Mouse (Mus musculus): ENCODE results near the gene Lsm7. TPM values are rescaled to one million over a fixed set of nuclear protein-coding genes. Genes with fewer than 3 reads are reported as not detected.

Lsm7 gene
- polyA plus RNA-seq, 2 experiments = 371 to 417 TPM

- Histone ChIP-seq H3K4me2 (replicated peaks; ENCODE audit: low read depth, low read length, severe bottlenecking) (no peak overlapping the region), H3K9me3 (ENCODE audit: control insufficient read depth, low read length) (no peaks in the 10 kb centered on the region), H3K4me1 (ENCODE audit: control insufficient read depth, insufficient read depth, low read length) (no peaks in the 10 kb centered on the region), H3K36me3 (ENCODE audit: control insufficient read depth, insufficient read depth, low read length) (no peaks in the 10 kb centered on the region), H3K9ac (ENCODE audit: low read depth, low read length, severe bottlenecking) (no peak overlapping the region), H3K4me3 (replicated peaks; ENCODE audit: low read length) (no peak overlapping the region), H3K27ac (replicated peaks; ENCODE audit: low read depth, low read length) (no peak overlapping the region), H3K27me3 (ENCODE audit: control insufficient read depth, insufficient read depth, low read length) (no peaks in the 10 kb centered on the region)
- ATAC-seq (ENCODE audit: low FRiP score, low read depth) = no peak
- no peak for TF ChIP-seq POLR2A (IDR thresholded peaks at IDR 0.05; ENCODE audit: borderline replicate concordance, extremely low read depth, insufficient read depth, insufficient read length)
- 30% methylated on average over 10 of the region's 10 CpGs for WGBS
- DNase-seq (ENCODE audit: low spot score) = no peak
Measured at GRCm38 (mm10) chr10:80881301-80881700, 26.3 kb upstream of the Lsm7 start.

DNA sequence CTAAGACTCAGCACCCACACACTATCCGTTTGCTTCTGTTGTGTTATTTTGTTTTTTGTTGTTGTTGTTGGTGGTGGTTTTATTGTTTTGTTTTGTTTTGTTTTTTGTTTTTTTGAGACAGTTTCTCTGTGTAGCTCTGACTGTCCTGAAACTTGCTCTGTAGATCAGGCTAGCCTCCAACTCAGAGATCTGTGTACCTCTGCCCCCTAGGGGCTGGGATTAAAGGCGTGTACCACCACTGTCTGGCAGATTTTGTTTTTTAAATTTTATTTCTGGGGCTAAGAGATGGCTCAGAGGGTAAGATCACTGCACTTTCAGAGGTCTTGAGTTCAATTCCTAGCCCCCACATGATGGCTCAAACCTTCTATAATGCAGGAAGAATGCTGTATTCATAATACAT is 25.9 kb upstream of the Lsm7 start:
- Histone ChIP-seq H3K27ac (replicated peaks; ENCODE audit: low read depth, low read length) (no peak overlapping the region), H3K9me3 (ENCODE audit: control insufficient read depth, low read length) (no peaks in the 10 kb centered on the region), H3K9ac (ENCODE audit: low read depth, low read length, severe bottlenecking) (no peak overlapping the region), H3K27me3 (ENCODE audit: control insufficient read depth, insufficient read depth, low read length) (no peaks in the 10 kb centered on the region), H3K4me3 (replicated peaks; ENCODE audit: low read length) (no peak overlapping the region), H3K4me1 (ENCODE audit: control insufficient read depth, insufficient read depth, low read length) (no peaks in the 10 kb centered on the region), H3K36me3 (ENCODE audit: control insufficient read depth, insufficient read depth, low read length) (no peaks in the 10 kb centered on the region), H3K4me2 (replicated peaks; ENCODE audit: low read depth, low read length, severe bottlenecking) (no peak overlapping the region)
- WGBS = 74% methylated on average over 2 of the region's 2 CpGs
- ATAC-seq (ENCODE audit: low FRiP score, low read depth) (no peak), DNase-seq (ENCODE audit: low spot score) (no peak)
- TF ChIP-seq POLR2A (IDR thresholded peaks at IDR 0.05; ENCODE audit: borderline replicate concordance, extremely low read depth, insufficient read depth, insufficient read length) = no peak

GRCm38 (mm10) chr10:80880131-80880641 is 25.2 kb upstream of the Lsm7 start:
- ATAC-seq (ENCODE audit: low FRiP score, low read depth) (no peak; the same call in 1 of the 2 replicates), DNase-seq (ENCODE audit: low spot score) (peak; percentile 74)
- H3K4me3 ChIP-seq (replicated peaks; ENCODE audit: low read length) = no peak overlapping the region
- H3K36me3 ChIP-seq (ENCODE audit: control insufficient read depth, insufficient read depth, low read length) = no peaks in the 10 kb centered on the region
- no peaks in the 10 kb centered on the region for H3K9me3 ChIP-seq (ENCODE audit: control insufficient read depth, low read length)
- TF ChIP-seq POLR2A (IDR thresholded peaks at IDR 0.05; ENCODE audit: borderline replicate concordance, extremely low read depth, insufficient read depth, insufficient read length) = no peak
- H3K9ac ChIP-seq (ENCODE audit: low read depth, low read length, severe bottlenecking) = no peak overlapping the region
- no peak overlapping the region for H3K27ac ChIP-seq (replicated peaks; ENCODE audit: low read depth, low read length)
- no peaks in the 10 kb centered on the region for H3K4me1 ChIP-seq (ENCODE audit: control insufficient read depth, insufficient read depth, low read length)
- H3K27me3 ChIP-seq (ENCODE audit: control insufficient read depth, insufficient read depth, low read length) = no peaks in the 10 kb centered on the region
- WGBS = 22% methylated on average over 5 of the region's 5 CpGs
- H3K4me2 ChIP-seq (replicated peaks; ENCODE audit: low read depth, low read length, severe bottlenecking) = no peak overlapping the region

- WGBS = 27% methylated on average over 3 of the region's 3 CpGs
- Histone ChIP-seq H3K4me2 (replicated peaks; ENCODE audit: low read depth, low read length, severe bottlenecking) (no peak overlapping the region), H3K9me3 (ENCODE audit: control insufficient read depth, low read length) (no peaks in the 10 kb centered on the region), H3K4me3 (replicated peaks; ENCODE audit: low read length) (no peak overlapping the region), H3K36me3 (ENCODE audit: control insufficient read depth, insufficient read depth, low read length) (no peaks in the 10 kb centered on the region), H3K27me3 (ENCODE audit: control insufficient read depth, insufficient read depth, low read length) (no peaks in the 10 kb centered on the region), H3K27ac (replicated peaks; ENCODE audit: low read depth, low read length) (no peak overlapping the region), H3K4me1 (ENCODE audit: control insufficient read depth, insufficient read depth, low read length) (no peaks in the 10 kb centered on the region), H3K9ac (ENCODE audit: low read depth, low read length, severe bottlenecking) (no peak overlapping the region)
- no peak for TF ChIP-seq POLR2A (IDR thresholded peaks at IDR 0.05; ENCODE audit: borderline replicate concordance, extremely low read depth, insufficient read depth, insufficient read length)
- no peak for ATAC-seq (ENCODE audit: low FRiP score, low read depth)
- DNase-seq (ENCODE audit: low spot score) = no peak
Measured at GRCm38 (mm10) chr10:80876594-80876993, 21.6 kb upstream of the Lsm7 start.

DNA sequence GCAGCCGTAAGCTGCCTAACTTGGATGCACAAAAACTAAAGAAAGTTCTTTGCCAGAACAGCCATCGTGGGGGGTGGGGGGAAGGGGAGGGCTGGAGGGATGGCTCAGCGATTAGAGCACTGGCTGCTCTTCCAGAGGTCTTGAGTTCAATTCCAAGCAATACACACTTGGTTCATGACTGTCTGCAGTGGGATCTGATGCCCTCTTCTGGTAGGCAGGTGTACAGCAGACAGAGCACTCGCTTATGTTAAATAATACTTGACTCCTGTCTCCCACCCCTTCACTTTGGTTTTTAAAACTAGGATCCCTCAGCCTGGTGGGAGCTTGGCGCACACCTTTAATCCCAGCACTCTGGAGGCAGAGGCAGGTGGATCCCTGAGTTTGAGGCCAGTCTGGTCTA is 21.0 kb upstream of the Lsm7 start:
- TF ChIP-seq POLR2A (IDR thresholded peaks at IDR 0.05; ENCODE audit: borderline replicate concordance, extremely low read depth, insufficient read depth, insufficient read length) = no peak
- Histone ChIP-seq H3K27ac (replicated peaks; ENCODE audit: low read depth, low read length) (no peak overlapping the region), H3K36me3 (ENCODE audit: control insufficient read depth, insufficient read depth, low read length) (no peaks in the 10 kb centered on the region), H3K4me1 (ENCODE audit: control insufficient read depth, insufficient read depth, low read length) (no peaks in the 10 kb centered on the region), H3K4me3 (replicated peaks; ENCODE audit: low read length) (no peak overlapping the region), H3K27me3 (ENCODE audit: control insufficient read depth, insufficient read depth, low read length) (no peaks in the 10 kb centered on the region), H3K9ac (ENCODE audit: low read depth, low read length, severe bottlenecking) (no peak overlapping the region), H3K4me2 (replicated peaks; ENCODE audit: low read depth, low read length, severe bottlenecking) (no peak overlapping the region), H3K9me3 (ENCODE audit: control insufficient read depth, low read length) (no peaks in the 10 kb centered on the region)
- 33% methylated on average over 5 of the region's 5 CpGs for WGBS
- DNase-seq (ENCODE audit: low spot score) (peak; percentile 47), ATAC-seq (ENCODE audit: low FRiP score, low read depth) (peak; percentile 43; the same call in 1 of the 2 replicates)

- Histone ChIP-seq H3K4me1 (ENCODE audit: control insufficient read depth, insufficient read depth, low read length) (no peaks in the 10 kb centered on the region), H3K4me3 (replicated peaks; ENCODE audit: low read length) (no peak overlapping the region), H3K36me3 (ENCODE audit: control insufficient read depth, insufficient read depth, low read length) (no peaks in the 10 kb centered on the region), H3K27ac (replicated peaks; ENCODE audit: low read depth, low read length) (no peak overlapping the region), H3K27me3 (ENCODE audit: control insufficient read depth, insufficient read depth, low read length) (no peaks in the 10 kb centered on the region), H3K9ac (ENCODE audit: low read depth, low read length, severe bottlenecking) (no peak overlapping the region), H3K9me3 (ENCODE audit: control insufficient read depth, low read length) (no peaks in the 10 kb centered on the region), H3K4me2 (replicated peaks; ENCODE audit: low read depth, low read length, severe bottlenecking) (no peak overlapping the region)
- ATAC-seq (ENCODE audit: low FRiP score, low read depth) = no peak
- no peak for DNase-seq (ENCODE audit: low spot score)
- TF ChIP-seq POLR2A (IDR thresholded peaks at IDR 0.05; ENCODE audit: borderline replicate concordance, extremely low read depth, insufficient read depth, insufficient read length) = no peak
- 76% methylated on average over 9 of the region's 9 CpGs for WGBS
Measured at GRCm38 (mm10) chr10:80874035-80874434, 19.0 kb upstream of the Lsm7 start.

Data from limb, embryonic 14.5 days (tissue).